Mouse (Mus musculus) lung, embryonic 15.5 days (tissue): ENCODE data around the gene Gap43. TPM values are rescaled to one million over a fixed set of nuclear protein-coding genes. Genes with fewer than 3 reads are reported as not detected.
A peak's percentile ranks its signal among the peaks of the same experiment; 100 is the strongest.

Source experiments
- ATAC-seq: fragments of 200-750 bp; cut with Nextera tagmentation; 2 replicates; pipeline ENCODE4 v1.8.0; 2017; ENCODE audit warnings: moderate number of reproducible peaks, borderline replicate concordance; ENCODE audit not compliant: low FRiP score, low TSS enrichment; ENCODE audit errors: extremely low read depth
- H3K27ac ChIP-seq: fragments of 300-500 bp; sonication (generic); 2 replicates; pipeline ENCODE4 v1.5.1; 2015; ENCODE audit warnings: moderate library complexity, mild to moderate bottlenecking, inconsistent platforms
- H3K27me3 ChIP-seq: fragments of 300-500 bp; sonication (generic); 2 replicates; pipeline ENCODE4 v1.6.1; 2015; ENCODE audit warnings: inconsistent platforms
- H3K36me3 ChIP-seq: fragments of 300-500 bp; sonication (generic); 2 replicates; pipeline ENCODE4 v1.6.1; 2015; ENCODE audit warnings: inconsistent platforms
- H3K4me1 ChIP-seq: fragments of 300-500 bp; sonication (generic); 2 replicates; pipeline ENCODE4 v1.6.1; 2015; ENCODE audit warnings: inconsistent platforms
- H3K4me2 ChIP-seq: fragments of 300-500 bp; sonication (generic); 2 replicates; pipeline ENCODE4 v1.6.1; 2015; ENCODE audit warnings: inconsistent platforms, mild to moderate bottlenecking, moderate library complexity
- H3K4me3 ChIP-seq: fragments of 300-500 bp; sonication (generic); 2 replicates; pipeline ENCODE4 v1.5.1; 2015; ENCODE audit warnings: mild to moderate bottlenecking, inconsistent platforms
- H3K9ac ChIP-seq: fragments of 300-500 bp; sonication (generic); 2 replicates; pipeline ENCODE4 v1.6.1; 2015; ENCODE audit warnings: inconsistent platforms
- H3K9me3 ChIP-seq: fragments of 300-500 bp; sonication (generic); 2 replicates; pipeline ENCODE4 v1.6.1; 2016; ENCODE audit warnings: inconsistent platforms
- WGBS: fragments of 180-500 bp; shearing (Covaris S2); methylation state at CpG from one replicate; pipeline ENCODE4 v1.1.7; 2015; 5-methylcytosine and 5-hydroxymethylcytosine counted together
- polyA plus RNA-seq: library from polyadenylated mRNA; unstranded; fragments of >200 nt; fragmentation: Nextera tagmentation; extraction: Ambion mirVana; gene quantifications from 2 replicates; pipeline ENCODE4 v1.2.1, GENCODE M21; 2015

The Gap43 gene
- polyA plus RNA-seq, 1 experiment from 2014 or later = 18.6 TPM

DNA sequence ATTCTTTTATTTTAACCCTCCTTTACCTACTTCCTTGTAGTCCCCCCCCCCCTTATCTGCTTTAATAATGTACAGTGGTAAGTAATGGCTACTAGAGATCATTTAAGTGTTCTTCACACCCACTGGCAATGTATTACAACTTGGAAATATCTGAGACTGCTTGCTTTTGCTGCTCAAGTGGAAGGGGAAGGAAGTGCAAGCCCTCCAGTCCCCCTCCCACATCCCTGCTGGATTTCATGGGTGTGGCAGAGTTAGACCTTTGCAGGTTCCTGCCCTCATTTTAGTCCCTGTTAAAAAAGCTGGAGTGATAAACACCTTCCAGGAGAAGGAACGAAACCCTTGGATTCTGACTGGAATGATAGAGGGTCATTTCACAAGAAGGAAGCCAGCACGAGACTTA lies 2.8 kb downstream of the Gap43 start:
- Histone ChIP-seq H3K9ac (no peak overlapping the region), H3K27me3 (peaks cover 52% of the 10 kb centered on the region), H3K4me3 (no peak overlapping the region), H3K36me3 (no peaks in the 10 kb centered on the region), H3K4me2 (no peak overlapping the region), H3K9me3 (no peaks in the 10 kb centered on the region), H3K4me1 (peaks cover 9% of the 10 kb centered on the region), H3K27ac (no peak overlapping the region)
- ATAC-seq = peak; percentile 25; the same call in 1 of the 2 replicates
- 20% methylated on average over 2 of the region's 2 CpGs for WGBS

DNA sequence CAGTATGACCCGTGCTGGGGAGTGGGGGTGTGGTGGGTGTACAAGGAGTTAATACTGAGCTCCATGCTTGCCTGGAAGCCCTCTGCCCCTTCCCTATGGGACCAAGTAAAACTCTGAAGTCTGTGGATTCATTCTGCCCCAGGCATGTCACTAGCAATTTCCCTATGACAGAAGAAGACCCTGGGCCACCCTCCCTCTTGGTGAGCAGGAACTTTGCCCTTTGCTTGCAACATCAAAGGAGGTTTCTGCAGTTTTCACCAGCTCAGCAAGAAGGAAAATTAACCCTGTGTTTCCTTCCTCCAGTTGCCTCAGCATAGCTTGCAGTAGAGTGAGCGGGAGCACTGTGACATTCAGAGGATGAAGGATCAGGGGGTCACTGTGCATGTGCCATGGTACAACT lies 3.8 kb downstream of the Gap43 start:
- H3K9ac ChIP-seq = no peak overlapping the region
- peaks cover 46% of the 10 kb centered on the region for H3K27me3 ChIP-seq
- no peak overlapping the region for H3K27ac ChIP-seq
- peaks cover 9% of the 10 kb centered on the region for H3K4me1 ChIP-seq
- 25% methylated on average over 2 of the region's 2 CpGs for WGBS
- no peaks in the 10 kb centered on the region for H3K9me3 ChIP-seq
- H3K36me3 ChIP-seq = no peaks in the 10 kb centered on the region
- no peak for ATAC-seq
- no peak overlapping the region for H3K4me2 ChIP-seq
- no peak overlapping the region for H3K4me3 ChIP-seq

DNA sequence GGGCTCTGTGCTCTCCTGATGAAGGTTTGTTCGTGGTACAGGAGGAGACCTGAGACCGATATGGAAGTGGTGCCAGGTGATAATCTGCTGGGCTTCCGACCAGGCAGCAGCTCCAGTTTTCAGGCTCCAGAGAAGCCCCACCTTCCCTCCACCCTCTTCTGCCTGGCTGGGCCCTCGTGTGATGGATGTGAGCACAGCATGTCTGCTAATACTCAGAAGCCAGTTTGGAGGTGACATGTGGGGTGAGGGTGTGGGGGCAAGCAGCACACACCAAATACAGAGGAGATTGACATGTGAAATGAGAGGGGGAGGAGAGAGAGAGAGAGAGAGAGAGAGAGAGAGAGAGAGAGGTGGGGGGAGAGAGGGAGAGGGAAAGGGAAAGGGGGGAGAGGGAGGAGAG lies 8.1 kb downstream of the Gap43 start:
- WGBS = 15% methylated on average over 4 of the region's 4 CpGs
- no peak overlapping the region for H3K4me2 ChIP-seq
- H3K4me1 ChIP-seq = no peaks in the 10 kb centered on the region
- H3K9ac ChIP-seq = no peak overlapping the region
- no peak for ATAC-seq
- no peak overlapping the region for H3K4me3 ChIP-seq
- H3K27ac ChIP-seq = no peak overlapping the region
- peaks cover 15% of the 10 kb centered on the region for H3K27me3 ChIP-seq
- H3K9me3 ChIP-seq = no peaks in the 10 kb centered on the region
- no peaks in the 10 kb centered on the region for H3K36me3 ChIP-seq

GRCm38 (mm10) chr16:42326191-42326590 lies 14.3 kb downstream of the Gap43 start:
- Histone ChIP-seq H3K9me3 (no peaks in the 10 kb centered on the region), H3K4me2 (no peak overlapping the region), H3K9ac (no peak overlapping the region), H3K4me3 (no peak overlapping the region), H3K36me3 (no peaks in the 10 kb centered on the region), H3K27ac (no peak overlapping the region), H3K4me1 (no peaks in the 10 kb centered on the region), H3K27me3 (no peaks in the 10 kb centered on the region; the same call in none of the 2 replicates)
- no peak for ATAC-seq
- WGBS = 76% methylated on average over 2 of the region's 2 CpGs

GRCm38 (mm10) chr16:42325536-42325935 lies 14.9 kb downstream of the Gap43 start:
- Histone ChIP-seq H3K9ac (no peak overlapping the region), H3K9me3 (no peaks in the 10 kb centered on the region), H3K4me3 (no peak overlapping the region), H3K27ac (no peak overlapping the region), H3K4me2 (no peak overlapping the region), H3K4me1 (no peaks in the 10 kb centered on the region), H3K36me3 (no peaks in the 10 kb centered on the region), H3K27me3 (no peaks in the 10 kb centered on the region; the same call in none of the 2 replicates)
- ATAC-seq = no peak

DNA sequence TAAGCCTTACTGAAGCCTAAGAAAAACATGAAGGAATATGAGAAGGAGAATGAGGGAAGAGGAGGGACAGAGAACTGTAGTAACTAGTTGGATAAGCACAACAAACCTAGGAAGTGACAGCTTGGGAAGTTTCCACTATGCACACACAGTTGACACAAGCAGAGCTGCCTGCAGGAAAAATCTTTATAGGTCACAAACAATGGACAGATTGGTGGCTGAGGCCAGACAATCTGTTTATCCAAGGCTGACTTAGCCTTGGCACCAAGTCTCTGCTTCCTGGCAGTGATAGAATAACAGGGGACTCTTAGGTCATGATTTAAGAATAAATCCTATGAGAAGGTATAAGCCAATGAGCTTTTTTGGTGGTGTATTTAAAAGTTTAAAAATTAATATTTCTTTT lies 20.6 kb downstream of the Gap43 start:
- Histone ChIP-seq H3K36me3 (no peaks in the 10 kb centered on the region), H3K27ac (peak overlapping the region; percentile 57; the same call in 1 of the 2 replicates), H3K4me2 (no peak overlapping the region), H3K4me3 (no peak overlapping the region), H3K27me3 (no peaks in the 10 kb centered on the region), H3K9ac (no peak overlapping the region), H3K9me3 (no peaks in the 10 kb centered on the region), H3K4me1 (no peaks in the 10 kb centered on the region; the same call in 1 of the 2 replicates)
- ATAC-seq = no peak

DNA sequence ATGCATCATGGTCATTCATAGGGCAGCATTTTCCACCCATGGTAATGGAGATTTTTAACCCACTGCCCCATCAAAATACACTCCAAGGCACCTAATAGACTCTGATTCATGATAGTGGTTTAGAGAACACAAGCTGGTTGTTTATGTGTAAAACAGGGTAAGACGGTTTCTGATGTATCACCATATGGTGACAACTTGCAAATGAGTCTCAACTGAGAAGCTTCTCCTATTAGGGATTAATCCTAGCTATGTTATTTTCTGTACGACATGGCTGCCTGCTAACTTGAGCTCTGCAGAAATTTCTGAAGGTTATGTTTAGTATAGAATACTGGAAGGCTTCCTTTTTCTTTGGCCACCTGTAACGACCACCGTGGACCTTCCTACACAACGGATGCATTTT lies 21.1 kb downstream of the Gap43 start:
- H3K36me3 ChIP-seq = no peaks in the 10 kb centered on the region
- ATAC-seq = no peak
- H3K4me1 ChIP-seq = no peaks in the 10 kb centered on the region; the same call in 1 of the 2 replicates
- H3K27me3 ChIP-seq = no peaks in the 10 kb centered on the region
- H3K9me3 ChIP-seq = no peaks in the 10 kb centered on the region
- H3K4me3 ChIP-seq = no peak overlapping the region
- no peak overlapping the region for H3K9ac ChIP-seq
- WGBS = 57% methylated on average over 5 of the region's 5 CpGs
- H3K27ac ChIP-seq = peak overlapping the region; percentile 57
- H3K4me2 ChIP-seq = no peak overlapping the region

DNA sequence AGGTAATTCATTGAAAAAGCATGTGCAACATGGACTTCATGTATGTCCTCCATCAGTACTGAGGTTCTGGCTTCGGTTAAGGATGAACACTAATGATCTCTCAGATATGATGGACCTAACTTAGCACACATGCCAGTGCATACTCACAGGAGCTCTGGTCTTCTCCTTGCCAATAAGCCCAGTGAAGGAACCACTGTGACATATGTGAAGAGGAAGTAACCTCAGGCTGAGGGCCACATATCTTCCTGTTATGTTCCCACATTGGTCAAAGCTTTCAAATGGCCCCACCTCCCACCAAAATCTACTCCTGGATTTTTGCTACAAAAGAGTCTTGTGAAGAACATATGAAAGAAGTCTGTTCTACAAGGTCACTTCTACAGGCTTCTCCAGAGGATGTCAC lies 28.3 kb downstream of the Gap43 start:
- Histone ChIP-seq H3K27ac (no peak overlapping the region), H3K9me3 (no peaks in the 10 kb centered on the region), H3K4me2 (no peak overlapping the region), H3K27me3 (no peaks in the 10 kb centered on the region), H3K4me1 (peaks cover 7% of the 10 kb centered on the region; the same call in 1 of the 2 replicates), H3K36me3 (no peaks in the 10 kb centered on the region), H3K4me3 (no peak overlapping the region), H3K9ac (no peak overlapping the region)
- 78% methylated on average over 1 of the region's 1 CpGs for WGBS
- no peak for ATAC-seq

GRCm38 (mm10) chr16:42308761-42309160 lies 31.7 kb downstream of the Gap43 start:
- Histone ChIP-seq H3K4me3 (no peak overlapping the region), H3K36me3 (no peaks in the 10 kb centered on the region), H3K27ac (no peak overlapping the region), H3K9me3 (no peaks in the 10 kb centered on the region), H3K27me3 (no peaks in the 10 kb centered on the region), H3K4me2 (no peak overlapping the region), H3K4me1 (peaks cover 13% of the 10 kb centered on the region; the same call in 1 of the 2 replicates), H3K9ac (no peak overlapping the region)
- ATAC-seq = no peak
- 93% methylated on average over 1 of the region's 1 CpGs for WGBS

DNA sequence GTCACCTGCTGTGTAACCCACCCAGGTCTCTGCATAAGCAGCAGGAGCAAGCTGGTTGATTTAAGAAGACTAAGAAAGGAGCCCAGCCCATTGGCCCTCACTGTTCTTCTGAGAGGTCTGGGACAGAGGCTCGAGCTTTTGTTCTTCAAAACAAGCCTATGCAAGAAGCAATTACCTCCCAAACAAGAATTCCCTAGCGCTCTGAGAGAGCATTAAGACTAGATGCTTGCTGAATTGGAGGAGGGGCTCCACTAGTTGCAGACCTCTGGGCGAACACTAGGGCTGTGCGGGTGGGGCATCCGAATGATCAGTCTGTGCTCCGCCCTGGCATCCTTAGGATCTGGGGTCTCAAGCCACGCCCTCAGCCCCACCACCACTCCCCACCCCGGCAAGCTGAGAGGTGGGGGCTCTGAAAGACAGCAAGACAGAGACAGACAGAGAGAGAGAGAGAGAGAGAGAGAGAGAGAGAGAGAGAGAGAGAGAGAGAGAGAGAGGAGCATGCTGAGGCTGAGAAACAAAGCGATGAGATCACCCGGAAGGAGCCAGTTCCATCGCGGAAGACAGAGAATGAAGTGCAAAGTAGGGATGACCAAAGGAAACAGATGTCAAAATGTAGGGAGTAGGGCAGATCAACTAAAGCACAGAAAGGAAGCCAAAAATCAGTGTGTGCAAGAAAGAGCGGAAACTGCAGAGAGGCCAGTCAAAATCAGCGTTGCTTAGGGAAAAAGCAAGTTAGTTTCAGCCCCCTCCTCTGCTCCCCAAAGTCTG lies 34.3 kb downstream of the Gap43 start:
- H3K4me3 ChIP-seq = peak overlapping the region; percentile 23; the same call in 1 of the 2 replicates
- H3K9ac ChIP-seq = 0 out of 2 replicates have a peak overlapping the region, but pooled peaks have one; percentile 19
- 3% methylated on average over 14 of the region's 14 CpGs for WGBS
- H3K4me1 ChIP-seq = peaks cover 13% of the 10 kb centered on the region; the same call in 1 of the 2 replicates
- peak overlapping the region; percentile 81 for H3K27ac ChIP-seq
- H3K4me2 ChIP-seq = peak overlapping the region; percentile 50
- ATAC-seq = peak; percentile 88
- no peaks in the 10 kb centered on the region for H3K9me3 ChIP-seq
- no peaks in the 10 kb centered on the region for H3K27me3 ChIP-seq
- H3K36me3 ChIP-seq = no peaks in the 10 kb centered on the region

- Histone ChIP-seq H3K4me3 (no peak overlapping the region), H3K4me1 (peaks cover 6% of the 10 kb centered on the region; the same call in 1 of the 2 replicates), H3K36me3 (no peaks in the 10 kb centered on the region), H3K9me3 (no peaks in the 10 kb centered on the region), H3K27me3 (no peaks in the 10 kb centered on the region), H3K9ac (no peak overlapping the region), H3K27ac (no peak overlapping the region), H3K4me2 (no peak overlapping the region)
- no peak for ATAC-seq
- 63% methylated on average over 6 of the region's 6 CpGs for WGBS
Observed at GRCm38 (mm10) chr16:42303461-42303860, 37.0 kb downstream of the Gap43 start.

DNA sequence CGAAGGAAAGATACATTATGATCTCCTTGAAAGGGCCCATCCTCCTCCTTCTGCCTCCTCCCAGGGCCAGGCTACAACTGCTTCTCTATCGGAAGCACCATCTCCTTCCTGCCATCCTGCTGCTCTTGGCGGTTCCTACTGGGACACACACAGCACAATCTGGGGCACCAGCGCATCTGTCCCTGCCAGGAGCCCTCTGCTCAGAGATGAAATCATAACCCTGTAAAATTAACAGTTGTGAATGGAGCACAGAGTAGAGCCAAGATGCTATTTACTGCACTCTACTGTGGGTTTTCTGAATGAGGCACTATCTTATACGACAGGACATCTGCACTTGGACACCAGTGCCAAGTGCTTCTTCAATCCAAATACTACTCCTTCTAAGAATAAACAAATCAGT lies 46.0 kb downstream of the Gap43 start:
- no peak for ATAC-seq

More for the DNA sequence above, 46.0 kb downstream of the Gap43 start:
- no peak overlapping the region for H3K9ac ChIP-seq
- H3K36me3 ChIP-seq = no peaks in the 10 kb centered on the region
- 72% methylated on average over 5 of the region's 5 CpGs for WGBS
- no peaks in the 10 kb centered on the region for H3K4me1 ChIP-seq
- H3K4me2 ChIP-seq = no peak overlapping the region
- no peaks in the 10 kb centered on the region for H3K27me3 ChIP-seq
- H3K9me3 ChIP-seq = no peaks in the 10 kb centered on the region
- H3K27ac ChIP-seq = no peak overlapping the region
- no peak overlapping the region for H3K4me3 ChIP-seq
